Mouse (Mus musculus) hindbrain, postnatal 0 days (tissue): ENCODE measurements around the gene Ncor2. TPM values are rescaled to one million over a fixed set of nuclear protein-coding genes. Genes with fewer than 3 reads are reported as not detected.
A peak's percentile ranks its signal among the peaks of the same experiment; 100 is the strongest.

Experiments used
- ATAC-seq: fragments of 200-750 bp; cut with Nextera tagmentation; 2 replicates; pipeline ENCODE4 v1.8.0; 2017; ENCODE audit warnings: mild to moderate bottlenecking, moderate TSS enrichment, moderate library complexity
- DNase-seq: peaks from one replicate; pipeline ENCODE4 v3.0.0-alpha.2; 2015; ENCODE audit warnings: low spot score
- H3K27ac ChIP-seq: fragments of 300-500 bp; sonication (generic); 2 replicates; pipeline ENCODE4 v1.5.1; 2014; ENCODE audit warnings: mild to moderate bottlenecking
- H3K27me3 ChIP-seq: fragments of 300-500 bp; sonication (generic); 2 replicates; pipeline ENCODE4 v1.6.1; 2014; ENCODE audit warnings: low read length, mixed read lengths; ENCODE audit not compliant: insufficient read depth
- H3K36me3 ChIP-seq: fragments of 300-500 bp; sonication (generic); 2 replicates; pipeline ENCODE4 v1.6.1; 2014; ENCODE audit warnings: low read length, mixed read lengths; ENCODE audit not compliant: insufficient read depth
- H3K4me1 ChIP-seq: fragments of 300-500 bp; sonication (generic); 2 replicates; pipeline ENCODE4 v1.6.1; 2014; ENCODE audit warnings: antibody characterized with exemption, low read length, mixed read lengths; ENCODE audit not compliant: insufficient read depth
- H3K4me2 ChIP-seq: fragments of 300-500 bp; sonication (generic); 2 replicates; pipeline ENCODE4 v1.6.1; 2014; ENCODE audit warnings: low read depth, mild to moderate bottlenecking, low read length, moderate library complexity, mixed read lengths
- H3K4me3 ChIP-seq: fragments of 300-500 bp; sonication (generic); 2 replicates; pipeline ENCODE4 v1.5.1; 2014; ENCODE audit warnings: low read length
- H3K9ac ChIP-seq: fragments of 300-500 bp; sonication (generic); replicated peaks from 2 replicates; pipeline ENCODE4 v1.6.1; 2014; ENCODE audit warnings: mild to moderate bottlenecking, low read length, moderate library complexity, mixed read lengths
- H3K9me3 ChIP-seq: fragments of 300-500 bp; sonication (generic); 2 replicates; pipeline ENCODE4 v1.6.1; 2016; ENCODE audit warnings: low read length, mixed read lengths
- CTCF ChIP-seq: IDR thresholded peaks from 2 replicates; pipeline ENCODE4 v1.5.1; 2016; ENCODE audit warnings: antibody characterized with exemption, control low read depth, low read depth
- WGBS: fragments of 180-500 bp; shearing (Covaris S2); extraction: QIAGEN DNeasy Blood & Tissue Kit; methylation state at CpG from one replicate; pipeline ENCODE4 v1.1.7; 2014; 5-methylcytosine and 5-hydroxymethylcytosine counted together
- polyA plus RNA-seq: library from polyadenylated mRNA; unstranded; fragments of >200 nt; fragmentation: Nextera tagmentation; extraction: Ambion mirVana; gene quantifications from 2 replicates; pipeline ENCODE4 v1.2.1, GENCODE M21; 2015
- total RNA-seq: library from RNA; depleted of rRNA; stranded (reverse); fragments of >200 nt; gene quantifications from 2 replicates; pipeline ENCODE4 v1.2.3, GENCODE M21; 2014

The Ncor2 gene
- total and polyA plus RNA-seq, 2 experiments from 2014 or later, result 22.7 to 35.4 TPM

GRCm38 (mm10) chr5:125014497-125014896, 164.5 kb downstream of the Ncor2 start:
- peak; percentile 67 for DNase-seq
- H3K27me3 ChIP-seq, result no peaks in the 10 kb centered on the region
- peaks cover 33% of the 10 kb centered on the region for H3K36me3 ChIP-seq
- 0 out of 2 replicates have a peak, but pooled peaks have one; percentile 21 for ATAC-seq
- H3K4me3 ChIP-seq, result no peak overlapping the region
- WGBS, result 60% methylated on average over 7 of the region's 7 CpGs
- no peak overlapping the region for H3K9ac ChIP-seq
- TF ChIP-seq CTCF, result peak; percentile 89
- H3K9me3 ChIP-seq, result no peaks in the 10 kb centered on the region
- H3K4me2 ChIP-seq, result no peak overlapping the region
- no peak overlapping the region for H3K27ac ChIP-seq
- no peaks in the 10 kb centered on the region for H3K4me1 ChIP-seq

GRCm38 (mm10) chr5:125011628-125012027, 167.4 kb downstream of the Ncor2 start:
- Histone ChIP-seq H3K4me1 (no peaks in the 10 kb centered on the region), H3K4me2 (no peak overlapping the region), H3K27ac (no peak overlapping the region), H3K9ac (no peak overlapping the region), H3K9me3 (no peaks in the 10 kb centered on the region), H3K36me3 (peaks cover 13% of the 10 kb centered on the region), H3K27me3 (no peaks in the 10 kb centered on the region), H3K4me3 (no peak overlapping the region)
- no peak for TF ChIP-seq CTCF
- WGBS, result 88% methylated on average over 8 of the region's 8 CpGs
- DNase-seq, result no peak
- no peak for ATAC-seq

GRCm38 (mm10) chr5:125011166-125011565, 167.9 kb downstream of the Ncor2 start:
- TF ChIP-seq CTCF, result no peak
- H3K4me1 ChIP-seq, result 0 out of 2 replicates have a peak, but pooled peaks cover under 1% of the 10 kb centered on the region
- WGBS, result 87% methylated on average over 24 of the region's 24 CpGs
- no peak overlapping the region for H3K4me3 ChIP-seq
- H3K27ac ChIP-seq, result no peak overlapping the region
- no peak overlapping the region for H3K4me2 ChIP-seq
- no peak for DNase-seq
- ATAC-seq, result no peak
- H3K27me3 ChIP-seq, result no peaks in the 10 kb centered on the region
- no peak overlapping the region for H3K9ac ChIP-seq
- peaks cover 8% of the 10 kb centered on the region for H3K36me3 ChIP-seq
- H3K9me3 ChIP-seq, result no peaks in the 10 kb centered on the region

- no peak overlapping the region for H3K4me2 ChIP-seq
- no peak for ATAC-seq
These were observed 172.1 kb downstream of the Ncor2 start for GRCm38 (mm10) chr5:125006896-125007295.

GRCm38 (mm10) chr5:125005871-125006652, 173.0 kb downstream of the Ncor2 start:
- H3K9me3 ChIP-seq, result no peaks in the 10 kb centered on the region
- 51% methylated on average over 9 of the region's 9 CpGs for WGBS
- no peaks in the 10 kb centered on the region; the same call in 1 of the 2 replicates for H3K27me3 ChIP-seq
- no peak overlapping the region for H3K27ac ChIP-seq
- H3K4me3 ChIP-seq, result no peak overlapping the region
- H3K9ac ChIP-seq, result no peak overlapping the region
- H3K4me2 ChIP-seq, result no peak overlapping the region
- H3K36me3 ChIP-seq, result no peaks in the 10 kb centered on the region
- H3K4me1 ChIP-seq, result peaks cover 6% of the 10 kb centered on the region; the same call in 1 of the 2 replicates
- DNase-seq (peak; percentile 35), ATAC-seq (0 out of 2 replicates have a peak, but pooled peaks have one; percentile 16)
- TF ChIP-seq CTCF, result no peak

More at GRCm38 (mm10) chr5:125006896-125007295, 172.1 kb downstream of the Ncor2 start:
- H3K27me3 ChIP-seq, result no peaks in the 10 kb centered on the region; the same call in 1 of the 2 replicates
- H3K4me1 ChIP-seq, result peaks cover 6% of the 10 kb centered on the region; the same call in 1 of the 2 replicates
- no peaks in the 10 kb centered on the region for H3K36me3 ChIP-seq
- no peak for TF ChIP-seq CTCF
- no peak for DNase-seq
- H3K27ac ChIP-seq, result no peak overlapping the region
- H3K4me3 ChIP-seq, result no peak overlapping the region
- H3K9ac ChIP-seq, result no peak overlapping the region
- no peaks in the 10 kb centered on the region for H3K9me3 ChIP-seq
- WGBS, result 52% methylated on average over 5 of the region's 5 CpGs

GRCm38 (mm10) chr5:125003873-125004255, 175.2 kb downstream of the Ncor2 start:
- 15% methylated on average over 15 of the region's 15 CpGs for WGBS
- H3K36me3 ChIP-seq, result no peaks in the 10 kb centered on the region
- no peak for TF ChIP-seq CTCF
- H3K27me3 ChIP-seq, result no peaks in the 10 kb centered on the region; the same call in 1 of the 2 replicates
- H3K9ac ChIP-seq, result peak overlapping the region; percentile 41; the same call in 1 of the 2 replicates
- peak overlapping the region; percentile 52 for H3K4me2 ChIP-seq
- no peak overlapping the region for H3K27ac ChIP-seq
- no peaks in the 10 kb centered on the region for H3K9me3 ChIP-seq
- no peak for DNase-seq
- no peak for ATAC-seq
- peak overlapping the region; percentile 32 for H3K4me3 ChIP-seq
- peaks cover 6% of the 10 kb centered on the region; the same call in 1 of the 2 replicates for H3K4me1 ChIP-seq
